Mouse (Mus musculus) layer of hippocampus, adult 9-11 months (tissue): ENCODE measurements around the gene Pecam1.
"Not testable (repeated sequence)": the region's sequence is repeated elsewhere in the genome, so short reads cannot be mapped to it uniquely, and the experiment has no call there.

Experiments used
- DNase-seq: peaks from one replicate; pipeline ENCODE4 v3.0.0; 2022

Pecam1 gene

DNA sequence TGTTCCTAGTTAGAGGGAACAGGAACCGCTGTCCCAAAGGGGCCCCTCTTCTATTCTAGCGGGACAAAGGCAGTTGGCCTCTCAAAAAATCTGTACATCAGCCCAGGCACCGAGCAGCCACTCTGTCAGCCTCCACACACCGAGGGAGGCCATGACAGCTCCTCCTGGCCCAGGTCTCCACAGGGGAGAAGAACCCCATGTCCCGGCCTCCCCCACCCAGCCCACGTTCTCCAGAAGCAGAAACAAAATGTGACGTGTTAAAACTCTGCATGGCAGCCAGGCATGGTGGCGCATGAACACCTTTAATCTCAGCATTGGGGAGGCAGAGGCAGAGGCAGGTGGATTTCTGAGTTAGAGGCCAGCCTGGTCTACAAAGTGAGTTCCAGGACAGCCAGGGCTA lies 85.7 kb downstream of the Pecam1 start:
- no peak for DNase-seq

DNA sequence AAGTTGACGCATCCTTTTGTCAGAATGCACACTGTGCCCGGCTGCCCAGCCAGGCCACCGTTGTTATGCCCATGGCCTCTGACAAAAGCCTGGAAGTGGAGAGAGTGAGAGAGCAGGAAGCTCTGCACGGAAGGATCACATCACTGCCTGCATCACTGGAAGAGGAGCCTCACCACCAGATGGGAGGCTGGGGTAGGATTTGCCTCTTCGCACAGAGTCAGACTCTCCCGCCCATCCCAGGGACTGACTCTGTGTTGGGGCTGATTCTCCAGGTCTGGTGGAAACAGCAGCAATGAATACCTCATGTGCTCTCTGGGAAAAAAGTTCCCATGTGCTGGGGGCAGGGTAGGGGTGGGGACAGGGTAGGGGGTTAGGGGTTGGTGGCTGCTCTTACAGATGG lies 86.6 kb downstream of the Pecam1 start:
- DNase-seq = no peak

DNA sequence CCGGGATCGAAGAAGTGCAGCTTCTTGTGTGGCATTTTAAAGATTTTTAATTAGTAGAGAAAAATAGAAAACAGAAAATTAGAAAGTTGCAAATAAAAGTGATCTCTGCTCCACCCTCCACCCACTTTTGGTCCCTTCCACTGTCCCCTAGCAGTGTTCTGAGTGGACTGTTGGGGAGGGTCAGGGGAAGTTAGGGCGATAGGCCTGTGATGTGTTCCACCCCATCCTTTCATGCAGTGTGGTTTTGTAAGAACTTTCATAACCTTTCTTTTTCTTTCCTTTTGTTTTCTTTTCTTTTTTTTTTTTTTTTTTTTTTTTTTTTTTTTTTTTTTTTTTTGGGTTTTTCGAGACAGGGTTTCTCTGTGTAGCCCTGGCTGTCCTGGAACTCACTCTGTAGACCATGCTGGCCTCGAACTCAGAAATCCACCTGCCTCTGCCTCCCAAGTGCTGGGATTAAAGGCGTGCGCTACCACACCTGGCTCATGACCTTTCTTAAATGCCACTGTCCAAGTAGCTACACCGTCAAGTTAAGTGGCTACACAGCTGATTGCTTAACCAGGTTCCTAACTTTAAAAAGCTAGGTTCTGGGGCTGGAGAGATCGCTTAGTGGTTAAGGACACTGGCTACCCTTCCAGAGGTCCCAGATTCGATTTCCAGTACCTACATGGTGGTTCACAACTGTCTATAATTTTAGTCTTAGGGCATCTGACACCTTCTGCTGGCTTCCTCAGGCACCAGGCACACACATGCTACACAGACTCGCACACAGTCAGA lies 87.6 kb downstream of the Pecam1 start:
- DNase-seq = no peak

DNA sequence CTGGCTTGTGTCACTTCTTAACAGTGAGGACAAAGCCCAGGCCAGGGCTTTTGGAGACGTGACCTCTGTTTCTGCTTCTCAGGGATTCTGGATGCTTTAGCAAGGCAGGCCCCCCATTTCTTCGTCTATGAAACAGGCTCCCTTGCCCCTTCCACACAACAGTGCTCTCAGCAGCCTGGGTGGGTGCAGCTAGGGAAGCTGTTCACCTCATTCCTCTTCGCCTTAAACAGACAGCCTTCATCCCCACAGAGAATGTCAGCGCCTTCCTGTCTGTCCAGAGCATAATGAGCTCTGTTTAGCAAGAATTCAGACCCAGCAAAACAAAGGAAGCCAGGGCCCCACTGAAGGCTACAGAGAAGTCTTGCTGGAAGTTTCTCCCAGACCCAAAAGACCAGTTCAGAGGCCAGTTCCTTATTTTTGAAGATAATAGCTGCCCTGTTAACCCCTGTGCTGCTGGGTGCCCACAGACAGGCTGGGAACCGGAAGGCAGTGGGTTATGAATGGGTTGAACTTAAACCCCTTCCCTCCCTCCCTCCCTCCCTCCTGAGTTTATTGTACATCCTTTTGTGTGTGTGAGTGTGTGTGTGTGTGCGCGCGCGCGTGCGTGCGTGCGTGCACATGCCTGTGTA lies 89.9 kb downstream of the Pecam1 start:
- peak; percentile 34 for DNase-seq

DNA sequence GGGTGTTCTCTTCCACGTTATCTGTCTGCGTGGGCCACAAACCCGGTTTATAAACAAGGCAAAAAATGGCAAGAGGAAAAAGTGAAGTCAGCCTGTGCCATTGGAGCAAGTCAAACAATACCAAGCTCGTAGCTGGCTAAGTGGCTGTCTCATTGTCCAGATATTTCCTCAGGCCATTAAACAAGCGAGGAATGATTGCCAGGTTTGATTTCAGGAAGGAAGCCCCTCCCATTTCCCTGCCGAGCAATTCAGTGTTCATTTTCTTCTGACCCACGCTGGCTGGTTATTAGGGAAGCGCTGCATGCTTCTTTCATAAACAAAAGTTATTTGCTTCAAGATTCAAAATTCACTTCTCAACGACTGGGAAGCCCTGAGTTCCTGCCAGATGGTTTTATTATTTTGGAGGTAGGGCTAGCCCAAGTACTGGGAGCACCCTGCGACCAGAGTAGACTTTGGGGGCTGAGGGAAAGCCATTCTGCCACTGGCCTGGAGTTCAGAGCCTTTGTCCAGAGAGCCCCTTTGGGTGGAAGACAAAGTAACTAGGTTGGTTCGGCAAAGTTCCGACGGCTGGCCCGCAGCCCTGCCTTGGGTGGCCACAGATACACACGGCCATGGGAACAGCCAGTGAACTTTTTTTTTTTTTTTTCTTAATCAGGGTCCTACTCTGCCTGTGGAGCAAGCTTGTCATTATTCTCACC lies 90.7 kb downstream of the Pecam1 start:
- no peak for DNase-seq

DNA sequence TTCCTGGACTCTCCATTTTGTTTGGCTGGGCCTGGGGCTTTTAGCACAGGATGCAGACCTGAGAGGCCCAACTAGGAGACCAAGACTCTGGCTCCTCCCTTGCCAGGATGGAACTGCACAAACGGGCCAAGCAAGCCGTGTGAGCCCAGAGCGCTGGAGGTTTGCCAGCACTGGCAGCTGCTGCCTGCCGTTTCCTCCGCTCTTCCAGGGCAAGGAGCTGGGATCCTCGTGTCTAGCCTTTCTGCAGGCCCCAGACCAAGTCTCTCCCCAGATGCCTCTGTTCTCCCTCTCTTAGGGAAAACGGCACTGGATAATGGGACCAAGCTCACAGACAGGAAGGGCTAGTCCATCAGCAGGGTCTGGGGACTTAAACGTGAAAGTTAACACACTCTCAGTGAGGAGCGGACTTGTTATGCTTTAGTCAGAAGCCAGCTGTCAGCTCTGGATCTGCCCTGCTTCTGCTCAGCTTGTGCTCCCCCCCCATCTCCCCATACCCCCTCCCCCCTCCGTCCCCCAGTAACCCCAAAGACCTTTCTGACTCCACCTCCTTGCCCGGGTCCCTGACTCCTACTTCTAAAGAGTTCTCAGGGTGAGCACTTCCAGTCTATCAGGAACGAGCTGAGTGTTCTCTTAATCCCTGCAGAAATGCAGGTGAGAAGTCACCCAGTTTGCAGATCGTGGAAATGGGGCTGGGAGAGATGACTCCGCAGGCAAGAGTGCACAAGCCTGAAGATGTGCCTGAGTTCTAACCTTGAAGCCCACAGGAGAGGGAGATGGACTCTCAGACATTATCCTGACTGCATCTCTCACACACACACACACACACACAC lies 92.2 kb downstream of the Pecam1 start:
- peak; percentile 83 for DNase-seq

DNA sequence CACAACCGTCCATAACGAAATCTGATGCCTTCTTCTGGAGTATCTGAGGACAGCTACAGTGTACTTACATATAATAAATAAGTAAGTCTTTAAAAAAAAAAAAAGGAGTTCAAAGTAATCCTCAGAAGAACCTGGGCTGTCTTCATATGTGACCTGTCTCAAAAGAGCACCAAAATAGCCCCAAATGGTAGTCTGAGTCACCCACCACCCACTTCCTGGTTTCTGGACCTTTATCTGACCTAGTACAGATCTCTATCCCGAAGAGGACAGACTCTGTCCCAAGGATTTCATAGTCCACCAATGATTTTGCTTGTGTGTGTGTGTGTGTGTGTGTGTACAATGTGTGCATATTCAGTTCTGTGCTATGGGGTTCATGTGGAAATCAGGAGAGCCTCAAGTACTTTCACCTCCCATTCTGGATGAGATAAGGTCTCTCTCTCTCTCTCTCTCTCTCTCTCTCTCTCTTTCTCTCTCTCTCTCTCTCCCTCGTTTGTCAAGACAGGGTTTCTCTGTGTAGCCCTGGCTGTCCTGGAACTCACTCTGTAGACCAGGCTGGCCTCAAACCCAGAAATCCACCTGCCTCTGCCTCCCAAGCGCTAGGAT lies 93.4 kb downstream of the Pecam1 start:
- DNase-seq = not testable (repeated sequence)

DNA sequence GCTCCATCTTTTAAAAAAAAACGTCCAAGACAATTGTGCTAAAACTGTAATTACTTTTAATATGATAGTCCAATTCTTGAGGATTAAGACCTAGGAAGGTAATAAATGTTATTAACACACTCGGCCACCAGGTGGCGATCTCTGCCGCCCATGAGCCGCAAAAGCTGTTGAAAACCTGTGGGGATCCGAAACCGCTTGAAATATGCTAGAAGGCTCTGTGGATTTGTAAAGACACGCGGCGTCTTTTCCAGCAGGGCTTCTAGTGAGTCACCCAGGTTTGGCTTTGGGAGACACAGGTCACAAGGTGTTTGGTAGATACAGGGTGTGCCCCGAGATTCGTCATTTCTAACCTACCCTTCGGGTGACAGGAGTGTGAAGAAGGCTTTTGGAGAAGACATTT lies 102.1 kb downstream of the Pecam1 start:
- peak; percentile 27 for DNase-seq

DNA sequence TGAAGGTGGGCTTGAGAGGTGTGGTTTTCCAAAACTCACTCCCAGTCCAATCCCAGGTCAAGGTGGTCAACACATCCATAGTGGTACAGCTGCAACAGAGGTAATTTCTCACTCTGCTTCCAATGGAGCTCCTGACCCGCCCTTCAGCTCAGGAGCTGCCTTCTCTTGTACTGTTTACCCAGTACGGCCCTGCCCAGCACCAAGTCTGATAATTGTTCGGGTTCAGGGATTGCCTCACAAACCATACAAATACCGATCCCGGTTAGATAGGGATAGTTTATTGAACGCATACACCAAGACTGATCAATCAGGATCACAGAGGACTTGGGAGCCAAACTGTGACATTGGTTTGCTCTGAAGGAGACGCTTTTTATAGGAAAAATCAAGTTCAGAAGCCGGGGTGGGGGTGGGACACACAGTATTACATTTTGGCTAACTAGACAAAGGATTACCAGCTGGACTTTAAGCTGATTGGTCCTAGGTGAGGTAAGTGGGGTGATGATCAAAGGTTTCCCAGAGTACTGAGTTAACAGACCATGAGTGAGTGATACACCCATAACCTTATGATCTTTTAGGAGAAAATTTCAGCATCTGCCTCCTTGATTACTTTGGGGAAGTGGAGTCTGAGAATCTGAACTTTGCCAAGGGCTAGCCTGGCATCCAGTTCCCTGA lies 107.3 kb downstream of the Pecam1 start:
- no peak for DNase-seq

DNA sequence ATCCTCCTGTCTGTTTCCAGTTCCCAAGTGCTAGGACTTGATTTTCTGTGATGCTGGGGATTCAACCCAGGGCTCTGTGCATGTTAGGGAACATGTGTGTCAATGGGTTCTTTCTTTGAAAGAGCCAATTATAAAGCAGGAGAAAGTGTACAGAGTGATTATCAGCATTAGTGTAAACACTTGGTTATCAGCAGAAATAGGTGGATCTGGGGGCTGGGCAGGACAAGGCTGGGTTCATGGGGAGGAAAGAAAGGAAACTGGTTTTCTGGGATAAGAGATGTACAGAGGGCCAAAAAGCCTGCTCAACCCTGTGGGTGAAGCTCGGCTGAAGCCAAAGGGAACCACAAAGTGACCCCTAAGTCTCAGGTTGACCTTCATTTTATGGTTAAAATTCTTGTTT lies 108.8 kb downstream of the Pecam1 start:
- no peak for DNase-seq

DNA sequence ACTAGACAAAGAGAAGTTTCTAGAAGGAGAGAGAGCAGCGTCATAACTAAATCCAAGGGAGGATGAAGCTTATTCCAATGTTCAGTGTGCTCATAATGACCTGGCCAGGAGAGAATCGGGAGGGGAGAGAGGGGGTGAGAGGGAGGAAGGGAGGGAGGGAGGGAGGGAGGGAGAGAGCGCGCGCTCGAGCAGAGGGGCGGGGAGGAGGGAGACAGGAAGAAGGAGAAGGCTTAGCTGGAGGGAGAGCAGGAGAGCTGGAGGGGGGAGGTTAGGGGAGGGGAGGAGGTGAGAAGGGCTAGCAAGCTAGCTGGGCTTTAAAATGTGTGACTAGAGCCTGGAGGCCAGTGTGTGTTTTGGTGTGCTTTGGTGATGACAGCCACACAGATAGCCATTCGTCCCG lies 110.4 kb downstream of the Pecam1 start:
- no peak for DNase-seq

DNA sequence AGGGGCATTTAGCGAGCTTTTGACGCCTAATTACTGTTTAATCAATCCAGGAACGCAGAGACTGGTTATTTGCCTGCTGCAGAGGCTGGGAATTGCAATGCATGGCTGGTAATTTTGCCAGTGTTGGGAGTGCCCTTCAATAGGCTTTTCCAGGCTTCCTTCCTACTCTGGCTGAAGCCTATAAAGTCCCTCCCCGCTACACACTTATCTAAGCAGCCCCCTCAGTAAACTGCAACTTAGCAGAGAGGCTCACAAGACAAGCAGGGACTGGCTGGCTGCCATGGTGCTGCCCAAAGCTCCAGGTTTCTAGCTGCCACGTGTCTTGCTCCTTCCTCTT lies 111.1 kb downstream of the Pecam1 start:
- DNase-seq = no peak

DNA sequence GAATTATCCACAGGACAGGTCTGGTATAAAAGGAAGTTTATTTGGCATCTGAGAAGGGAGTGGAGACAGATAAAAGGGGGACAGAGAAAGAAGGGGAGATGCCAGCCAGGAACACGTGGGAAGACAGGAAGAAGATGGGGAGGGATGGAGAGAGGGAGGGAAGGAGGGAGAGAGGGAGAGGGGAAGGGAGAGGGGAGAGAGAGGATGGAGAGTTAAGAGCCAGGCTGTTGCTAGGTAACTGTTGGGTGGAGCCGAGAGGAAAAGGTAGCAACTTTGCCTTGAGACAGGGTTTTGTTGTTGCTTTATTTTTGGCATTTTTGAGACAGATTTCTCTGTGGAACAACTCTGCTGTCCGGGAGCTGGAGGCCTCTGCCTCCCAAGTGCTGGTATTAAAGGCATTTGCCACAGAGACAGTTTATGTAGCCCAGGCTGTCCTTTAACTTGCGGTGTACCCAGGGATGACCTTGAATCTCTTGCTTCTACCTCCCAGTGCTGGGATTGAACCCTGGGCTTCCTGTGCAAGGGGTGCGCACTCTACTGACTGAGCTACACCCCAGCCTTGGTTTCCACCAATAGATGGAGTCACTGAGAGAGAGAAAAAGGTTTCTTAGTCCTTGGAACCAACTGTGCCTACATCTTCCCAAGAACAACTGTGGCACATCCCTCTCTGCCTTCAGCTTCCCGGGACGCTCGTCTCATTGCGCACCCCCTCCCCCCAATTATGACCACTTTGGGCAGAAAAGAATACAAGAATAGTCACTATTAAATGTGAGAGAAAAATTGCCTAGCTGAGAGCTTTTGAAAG lies 111.7 kb downstream of the Pecam1 start:
- DNase-seq = no peak

DNA sequence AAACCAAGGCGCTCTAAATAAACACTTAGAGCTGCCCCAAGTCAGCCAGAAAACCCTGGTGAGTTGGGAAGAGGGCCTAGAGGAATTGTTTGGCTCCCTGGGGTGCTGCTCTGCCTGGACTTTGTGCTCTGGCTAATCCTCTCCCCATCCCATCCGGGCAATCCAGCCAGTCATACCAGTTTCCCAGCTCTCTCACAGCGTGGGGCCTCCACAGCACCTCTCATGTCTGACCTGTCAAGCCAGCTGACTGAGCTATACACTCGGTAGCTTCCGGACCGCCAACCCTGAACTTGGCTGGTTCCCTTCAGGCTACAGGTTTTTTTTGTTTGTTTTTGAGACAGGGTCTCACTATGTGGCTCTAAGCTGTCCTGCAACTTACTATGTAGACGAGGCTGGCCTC lies 112.7 kb downstream of the Pecam1 start:
- DNase-seq = no peak

DNA sequence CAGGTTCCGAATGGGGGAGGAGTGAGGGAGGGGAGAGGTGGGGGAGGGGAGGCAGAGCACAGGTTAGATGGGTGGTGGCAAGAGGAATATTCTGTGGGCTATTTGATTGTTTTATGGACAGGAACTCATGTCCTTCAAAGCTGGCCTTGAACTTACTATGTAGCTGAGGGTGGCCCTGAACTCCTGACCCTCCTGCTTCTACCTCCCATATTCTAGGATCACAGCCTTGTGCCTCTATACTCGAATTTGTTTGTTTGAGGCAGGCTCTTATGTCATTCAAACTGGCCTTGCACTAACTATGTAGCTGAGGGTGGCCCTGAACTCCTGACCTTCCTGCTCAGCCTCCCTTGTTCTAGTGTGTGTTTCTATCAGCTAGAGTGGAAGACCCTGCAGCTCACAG lies 114.5 kb downstream of the Pecam1 start:
- no peak for DNase-seq

DNA sequence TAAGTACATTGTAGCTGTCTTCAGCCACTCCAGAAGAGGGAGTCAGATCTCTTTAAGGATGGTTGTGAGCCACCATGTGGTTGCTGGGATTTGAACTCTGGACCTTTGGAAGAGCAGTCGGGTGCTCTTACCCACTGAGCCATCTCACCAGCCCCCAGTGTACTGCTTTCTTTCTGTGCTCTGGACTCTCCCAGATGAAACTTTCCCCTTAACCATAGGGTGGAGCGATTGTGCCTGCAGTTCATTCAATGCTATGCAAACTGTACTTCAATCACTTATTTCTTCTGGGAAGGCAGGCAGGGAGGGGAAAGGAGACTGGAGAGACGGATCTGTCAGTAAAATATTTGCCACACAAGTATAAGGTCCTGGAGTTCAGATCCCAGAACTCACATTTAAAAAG lies 116.3 kb downstream of the Pecam1 start:
- DNase-seq = not testable (repeated sequence)

DNA sequence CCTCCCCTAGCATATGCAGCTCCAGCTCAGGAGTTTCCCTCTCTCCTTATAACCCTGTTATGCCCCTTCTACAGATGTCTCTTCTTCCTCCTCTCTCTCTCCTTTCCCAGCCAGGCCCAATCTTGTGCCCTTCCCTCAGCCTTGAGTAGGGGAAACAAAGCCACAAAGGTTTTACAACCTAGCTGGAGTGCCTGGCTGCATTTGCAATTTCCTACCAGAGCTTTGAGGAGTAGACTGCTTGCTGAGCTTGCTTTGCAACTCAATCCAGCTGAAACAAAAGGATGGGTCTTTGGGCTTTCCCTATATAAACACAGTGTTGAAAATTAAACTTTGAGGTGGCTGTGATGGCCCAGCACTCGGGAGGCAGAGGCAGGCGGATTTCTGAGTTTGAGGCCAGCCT lies 117.0 kb downstream of the Pecam1 start:
- no peak for DNase-seq

DNA sequence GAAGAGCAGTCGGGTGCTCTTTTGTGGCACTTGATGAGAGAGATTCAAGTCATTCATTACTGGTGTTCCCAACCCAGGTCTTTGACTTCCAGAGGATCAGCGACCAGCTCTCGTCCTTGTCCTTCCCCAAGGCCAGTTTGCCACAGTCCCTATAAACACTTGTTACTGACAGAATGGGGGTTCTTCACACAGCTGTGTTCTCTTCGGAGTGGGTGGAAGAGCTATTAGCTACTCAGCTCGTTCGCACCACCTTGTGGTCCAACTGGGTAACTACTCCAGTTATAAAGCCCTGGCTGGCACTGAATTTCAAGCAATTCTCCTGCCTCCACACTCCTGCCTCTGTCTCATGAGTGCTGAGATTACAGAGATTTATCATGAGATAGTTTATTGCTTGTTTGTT lies 122.7 kb downstream of the Pecam1 start:
- peak; percentile 51 for DNase-seq

DNA sequence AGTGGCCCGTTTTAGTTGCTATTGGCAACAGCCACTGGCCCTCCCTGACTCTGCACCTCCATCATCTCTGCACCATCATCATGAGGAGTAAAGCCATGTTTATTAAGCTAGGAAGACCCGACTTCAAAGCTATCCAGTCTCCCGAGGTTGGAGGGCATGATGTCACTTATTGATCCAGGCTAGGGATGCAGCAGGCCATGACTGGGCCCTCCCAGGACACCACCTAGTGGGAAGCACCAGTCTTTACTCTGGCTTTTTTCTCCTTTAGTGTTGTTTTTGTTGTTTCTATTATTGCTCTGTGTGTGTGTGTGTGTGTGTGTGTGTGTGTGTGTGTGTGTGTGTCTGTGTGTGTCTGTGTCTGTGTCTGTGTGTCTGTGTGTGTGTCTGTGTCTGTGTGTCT lies 124.9 kb downstream of the Pecam1 start:
- DNase-seq = no peak

DNA sequence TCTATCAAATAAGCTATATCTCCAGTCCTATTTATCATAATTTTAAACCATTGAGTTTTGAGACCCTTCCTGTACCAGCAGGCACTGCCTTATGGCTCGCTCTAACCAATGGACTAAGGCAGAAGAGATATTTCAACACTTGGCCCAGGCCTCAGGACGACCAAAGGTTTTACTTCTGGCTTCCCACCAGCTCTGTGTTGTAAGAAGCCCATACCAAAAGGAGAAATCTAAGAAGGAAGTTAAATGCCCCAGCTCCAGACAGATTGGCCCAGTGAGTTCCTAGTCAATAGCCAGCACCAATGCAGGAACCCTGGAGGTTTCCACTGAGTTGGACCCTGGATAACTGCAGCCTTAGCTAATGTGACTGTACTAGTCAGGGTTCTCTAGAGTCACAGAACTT lies 126.8 kb downstream of the Pecam1 start:
- DNase-seq = peak; percentile 53

DNA sequence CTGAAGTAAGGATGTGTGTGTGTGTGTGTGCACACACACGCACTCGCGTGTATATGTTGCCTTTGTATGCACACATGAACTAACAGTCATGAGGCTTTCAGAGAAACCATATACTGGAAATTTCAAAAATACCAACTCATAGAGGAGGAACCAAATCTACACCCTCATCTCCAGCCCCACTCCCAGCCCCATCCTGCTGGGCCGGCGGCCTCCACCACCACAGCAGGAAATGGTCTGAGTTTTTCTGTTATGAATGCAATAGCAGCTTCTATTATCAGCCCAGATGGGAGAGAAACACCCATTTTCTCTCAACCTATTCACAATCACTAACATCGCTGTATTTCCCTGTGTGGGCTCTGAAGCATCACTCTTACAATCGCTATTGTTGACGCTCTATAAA lies 128.4 kb downstream of the Pecam1 start:
- no peak for DNase-seq

DNA sequence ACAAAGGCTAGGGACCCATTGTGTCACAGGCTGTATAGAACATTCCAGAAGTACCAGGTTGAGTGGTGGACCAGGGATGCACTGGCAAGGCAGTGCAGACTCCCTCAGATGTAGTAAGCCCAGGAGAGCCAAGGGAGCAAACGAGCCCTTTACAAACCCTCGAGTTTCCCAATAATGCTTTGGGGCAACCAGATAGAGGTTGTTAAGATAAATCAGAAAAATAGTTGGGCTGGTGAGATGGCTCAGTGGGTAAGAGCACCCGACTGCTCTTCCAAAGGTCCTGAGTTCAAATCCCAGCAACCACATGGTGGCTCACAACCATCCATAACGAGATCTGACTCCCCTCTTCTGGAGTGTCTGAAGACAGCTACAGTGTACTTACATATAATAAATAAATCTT lies 131.7 kb downstream of the Pecam1 start:
- not testable (repeated sequence) for DNase-seq
